Mouse (Mus musculus) forebrain, embryonic 13.5 days (tissue): ENCODE results near the gene Oas1d. TPM values are rescaled to one million over a fixed set of nuclear protein-coding genes. Genes with fewer than 3 reads are reported as not detected.

ENCODE experiments used
- ATAC-seq: fragments of 200-750 bp; cut with Nextera tagmentation; 2 replicates; pipeline ENCODE4 v1.8.0; 2017
- H3K27ac ChIP-seq: fragments of 300-500 bp; sonication (generic); 2 replicates; pipeline ENCODE4 v1.5.1; 2015; ENCODE audit warnings: inconsistent platforms, mild to moderate bottlenecking, moderate library complexity
- H3K27me3 ChIP-seq: fragments of 300-500 bp; sonication (generic); 2 replicates; pipeline ENCODE4 v1.6.1; 2015; ENCODE audit warnings: mild to moderate bottlenecking, inconsistent platforms
- H3K36me3 ChIP-seq: fragments of 300-500 bp; sonication (generic); 2 replicates; pipeline ENCODE4 v1.6.1; 2015; ENCODE audit warnings: mild to moderate bottlenecking, inconsistent platforms; ENCODE audit not compliant: poor library complexity, severe bottlenecking
- H3K4me1 ChIP-seq: fragments of 300-500 bp; sonication (generic); 2 replicates; pipeline ENCODE4 v1.6.1; 2015; ENCODE audit warnings: inconsistent platforms
- H3K4me2 ChIP-seq: fragments of 300-500 bp; sonication (generic); 2 replicates; pipeline ENCODE4 v1.6.1; 2015; ENCODE audit warnings: inconsistent platforms, mild to moderate bottlenecking, moderate library complexity
- H3K4me3 ChIP-seq: fragments of 300-500 bp; sonication (generic); 2 replicates; pipeline ENCODE4 v1.5.1; 2015; ENCODE audit warnings: mild to moderate bottlenecking, inconsistent platforms
- H3K9ac ChIP-seq: fragments of 300-500 bp; sonication (generic); 2 replicates; pipeline ENCODE4 v1.6.1; 2015; ENCODE audit warnings: mild to moderate bottlenecking, inconsistent platforms
- H3K9me3 ChIP-seq: fragments of 300-500 bp; sonication (generic); replicated peaks from 2 replicates; pipeline ENCODE4 v1.6.1; 2016; ENCODE audit warnings: inconsistent platforms
- WGBS: fragments of 180-500 bp; shearing (Covaris S2); methylation state at CpG from one replicate; pipeline ENCODE4 v1.1.7; 2015; 5-methylcytosine and 5-hydroxymethylcytosine counted together
- polyA plus RNA-seq: library from polyadenylated mRNA; unstranded; fragments of >200 nt; fragmentation: Nextera tagmentation; extraction: Ambion mirVana; gene quantifications from 2 replicates; pipeline ENCODE4 v1.2.1, GENCODE M21; 2015

Oas1d gene
- polyA plus RNA-seq, 1 experiment from 2014 or later: not detected

DNA sequence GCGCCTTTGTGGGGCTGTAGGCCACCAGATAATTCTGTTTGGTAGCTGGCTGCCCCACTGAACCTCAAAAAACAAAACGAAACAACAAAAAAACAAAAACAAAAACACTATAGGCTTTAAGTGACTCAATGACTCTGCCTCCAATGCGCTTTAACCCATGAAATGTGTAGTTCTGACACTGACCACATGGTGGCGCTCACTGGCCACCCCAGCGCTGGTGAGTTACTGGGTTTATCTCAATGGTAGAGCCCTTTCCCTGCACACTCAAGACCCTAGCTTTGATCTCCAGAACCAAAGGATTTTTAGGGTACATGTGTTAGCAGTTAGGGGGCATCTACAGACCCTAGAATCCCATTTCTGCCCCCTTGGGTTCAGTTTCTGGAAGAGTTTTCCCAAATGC, 39.6 kb downstream of the Oas1d start:
- Histone ChIP-seq H3K27me3 (peaks cover 9% of the 10 kb centered on the region; the same call in 1 of the 2 replicates), H3K4me2 (no peak overlapping the region), H3K9ac (no peak overlapping the region), H3K27ac (no peak overlapping the region), H3K36me3 (no peaks in the 10 kb centered on the region), H3K4me3 (no peak overlapping the region), H3K9me3 (no peaks in the 10 kb centered on the region), H3K4me1 (no peaks in the 10 kb centered on the region)
- WGBS: 17% methylated on average over 5 of the region's 5 CpGs
- ATAC-seq: 0 out of 2 replicates have a peak, but pooled peaks have one; percentile 33

DNA sequence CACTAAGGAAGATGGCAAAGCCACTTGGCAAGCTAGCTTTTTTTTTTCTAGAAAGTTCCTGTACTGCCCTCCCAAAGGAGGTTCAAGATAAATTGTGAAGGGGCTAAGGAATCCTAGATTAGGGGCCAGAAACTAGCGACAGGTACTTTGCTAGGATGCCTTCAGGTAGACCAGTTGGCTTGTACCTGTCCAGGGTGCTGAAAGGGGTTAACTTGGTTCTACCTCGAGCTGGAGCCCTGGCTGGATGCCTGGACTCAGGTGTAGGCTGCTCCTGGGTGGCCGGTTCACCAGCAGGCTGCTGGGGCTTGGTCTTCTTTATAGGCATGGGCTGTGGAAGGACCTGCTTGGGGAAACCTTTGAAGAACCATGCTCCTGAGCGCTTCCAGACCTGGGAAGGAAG, 46.7 kb downstream of the Oas1d start:
- 64% methylated on average over 4 of the region's 4 CpGs for WGBS
- H3K9ac ChIP-seq: no peak overlapping the region
- H3K4me3 ChIP-seq: no peak overlapping the region
- no peaks in the 10 kb centered on the region for H3K4me1 ChIP-seq
- ATAC-seq: no peak
- H3K27ac ChIP-seq: no peak overlapping the region
- no peaks in the 10 kb centered on the region for H3K9me3 ChIP-seq
- no peaks in the 10 kb centered on the region for H3K27me3 ChIP-seq
- H3K4me2 ChIP-seq: no peak overlapping the region
- no peaks in the 10 kb centered on the region for H3K36me3 ChIP-seq

DNA sequence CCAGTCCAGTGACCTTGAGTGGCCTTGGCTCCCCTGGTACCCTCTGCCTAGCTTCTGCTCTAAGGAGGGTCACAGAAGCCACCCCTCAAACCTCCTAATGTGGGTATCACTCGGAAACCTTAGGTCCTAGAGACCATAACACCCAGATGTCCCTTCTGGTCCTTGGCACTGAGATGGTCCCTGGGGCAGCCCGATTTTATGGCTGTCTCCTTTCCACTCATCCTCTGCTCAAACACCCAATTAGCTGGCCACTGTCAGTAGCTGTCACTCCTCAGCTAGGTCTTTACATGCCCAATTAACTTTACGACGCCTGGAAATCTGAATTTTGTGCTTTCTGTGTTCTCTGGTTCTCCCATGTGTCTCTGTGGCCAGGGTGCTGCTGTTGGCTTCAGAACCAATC, 51.8 kb downstream of the Oas1d start:
- no peak for ATAC-seq
- Histone ChIP-seq H3K9me3 (no peaks in the 10 kb centered on the region), H3K4me1 (peaks cover 8% of the 10 kb centered on the region), H3K27me3 (no peaks in the 10 kb centered on the region), H3K4me2 (no peak overlapping the region), H3K27ac (no peak overlapping the region), H3K9ac (no peak overlapping the region), H3K36me3 (no peaks in the 10 kb centered on the region), H3K4me3 (no peak overlapping the region)
- WGBS: 80% methylated on average over 4 of the region's 4 CpGs

DNA sequence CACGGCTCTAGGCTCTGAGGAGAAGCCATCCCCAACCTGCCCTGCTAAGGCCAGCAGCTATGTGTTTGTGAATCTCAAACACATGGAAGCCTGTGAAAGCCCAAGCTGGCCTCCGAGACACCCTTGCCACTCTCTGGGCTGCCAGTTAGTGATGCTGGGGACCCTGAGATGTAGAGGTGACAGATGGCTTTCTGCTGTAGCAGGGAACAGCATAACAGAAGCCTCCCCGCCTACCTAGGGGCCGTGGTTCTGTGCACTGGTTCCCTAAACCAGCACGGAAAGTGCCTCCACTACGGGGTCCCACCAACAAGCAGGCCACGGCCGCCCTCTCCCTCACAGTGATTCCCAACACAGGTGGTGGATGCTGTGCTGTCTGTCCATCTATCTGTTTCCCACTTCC, 52.6 kb downstream of the Oas1d start:
- Histone ChIP-seq H3K27ac (no peak overlapping the region), H3K4me2 (no peak overlapping the region), H3K9me3 (no peaks in the 10 kb centered on the region), H3K4me1 (peaks cover 8% of the 10 kb centered on the region), H3K36me3 (no peaks in the 10 kb centered on the region), H3K9ac (no peak overlapping the region), H3K27me3 (no peaks in the 10 kb centered on the region), H3K4me3 (no peak overlapping the region)
- no peak for ATAC-seq
- 86% methylated on average over 8 of the region's 8 CpGs for WGBS

DNA sequence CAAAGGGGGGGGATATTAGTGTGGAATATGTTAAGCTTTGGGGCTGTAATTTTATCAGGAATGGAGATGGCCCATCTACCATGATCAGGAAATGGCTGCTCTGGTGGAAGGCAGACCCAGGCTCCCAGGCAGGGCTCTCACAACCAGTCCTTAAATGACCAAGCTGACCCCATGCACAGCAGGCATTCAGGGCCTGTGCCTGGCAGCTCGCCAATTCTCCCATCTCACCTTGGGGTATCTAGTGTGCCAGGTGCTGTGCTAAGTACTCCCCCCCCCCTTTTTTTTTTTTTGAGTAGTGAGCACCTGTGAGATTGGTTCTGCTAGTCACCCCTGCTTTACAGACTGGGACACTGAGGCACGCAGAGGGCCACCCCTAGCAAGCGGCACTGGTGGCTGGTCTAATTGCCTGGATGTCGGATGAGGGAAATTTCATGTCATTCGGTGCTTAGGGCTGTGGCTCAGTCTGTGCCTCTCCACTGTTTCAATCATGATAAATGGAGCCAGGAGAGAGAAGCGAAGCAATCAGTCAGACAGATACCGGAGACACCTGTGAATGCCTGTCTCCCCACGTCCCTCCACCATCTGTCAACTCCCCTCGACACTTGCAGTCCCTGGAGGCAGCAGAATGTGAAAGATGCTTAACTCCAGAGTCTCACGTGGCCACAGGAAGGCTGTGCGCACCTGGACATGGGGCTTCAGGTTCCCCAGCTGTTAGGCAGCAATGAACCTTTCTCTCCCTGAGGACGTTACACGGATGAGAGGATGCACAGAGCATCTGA, 53.2 kb downstream of the Oas1d start:
- Histone ChIP-seq H3K4me1 (peaks cover 8% of the 10 kb centered on the region), H3K4me2 (no peak overlapping the region), H3K9ac (no peak overlapping the region), H3K27ac (no peak overlapping the region), H3K9me3 (no peaks in the 10 kb centered on the region), H3K36me3 (no peaks in the 10 kb centered on the region), H3K27me3 (no peaks in the 10 kb centered on the region), H3K4me3 (no peak overlapping the region)
- 81% methylated on average over 13 of the region's 13 CpGs for WGBS
- ATAC-seq: no peak

DNA sequence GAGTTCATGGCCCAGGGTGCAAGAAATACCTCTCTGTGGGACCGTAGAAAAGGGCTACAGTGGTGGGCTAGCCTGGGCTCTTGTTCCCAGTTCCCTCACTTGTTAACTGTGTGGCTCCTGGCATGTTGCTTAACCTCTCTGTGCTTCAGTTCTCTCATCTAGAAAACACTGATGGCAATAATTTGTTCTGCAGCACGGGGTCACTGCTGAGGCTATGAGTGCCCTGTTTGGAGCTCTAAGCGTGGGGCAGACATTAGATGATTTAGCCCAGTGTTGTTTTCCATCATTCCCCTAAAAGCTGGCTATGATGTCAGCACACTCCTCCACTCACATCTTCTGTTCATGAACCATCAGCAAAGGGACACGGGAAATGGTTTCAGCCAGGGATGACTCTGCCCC, 53.8 kb downstream of the Oas1d start:
- no peak for ATAC-seq
- Histone ChIP-seq H3K4me1 (peaks cover 8% of the 10 kb centered on the region), H3K27me3 (no peaks in the 10 kb centered on the region), H3K4me2 (no peak overlapping the region), H3K4me3 (no peak overlapping the region), H3K27ac (no peak overlapping the region), H3K9me3 (no peaks in the 10 kb centered on the region), H3K36me3 (no peaks in the 10 kb centered on the region), H3K9ac (no peak overlapping the region)
- WGBS: 71% methylated on average over 4 of the region's 4 CpGs

DNA sequence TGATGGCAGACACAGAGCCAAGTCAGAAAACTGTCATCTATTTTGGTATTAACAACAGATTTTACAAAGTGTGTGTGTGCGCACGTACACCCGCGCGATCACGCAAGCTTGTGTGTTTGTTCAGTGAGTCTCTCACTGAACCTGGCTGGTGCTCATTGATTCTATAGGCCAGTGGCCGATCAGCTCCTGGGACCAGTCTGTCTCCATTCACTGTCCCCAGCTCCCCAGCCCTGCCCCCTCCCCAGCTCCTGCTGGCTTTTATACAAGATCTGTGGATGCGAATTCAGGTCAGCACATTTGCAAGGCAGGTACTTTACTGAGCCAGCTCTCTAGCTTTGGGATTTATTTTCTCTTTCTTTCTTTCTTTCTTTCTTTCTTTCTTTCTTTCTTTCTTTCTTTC, 54.5 kb downstream of the Oas1d start:
- Histone ChIP-seq H3K36me3 (no peaks in the 10 kb centered on the region), H3K9ac (no peak overlapping the region), H3K27ac (no peak overlapping the region), H3K4me1 (peaks cover 8% of the 10 kb centered on the region), H3K4me3 (no peak overlapping the region), H3K27me3 (no peaks in the 10 kb centered on the region), H3K4me2 (no peak overlapping the region), H3K9me3 (no peaks in the 10 kb centered on the region)
- 83% methylated on average over 8 of the region's 8 CpGs for WGBS
- no peak for ATAC-seq

DNA sequence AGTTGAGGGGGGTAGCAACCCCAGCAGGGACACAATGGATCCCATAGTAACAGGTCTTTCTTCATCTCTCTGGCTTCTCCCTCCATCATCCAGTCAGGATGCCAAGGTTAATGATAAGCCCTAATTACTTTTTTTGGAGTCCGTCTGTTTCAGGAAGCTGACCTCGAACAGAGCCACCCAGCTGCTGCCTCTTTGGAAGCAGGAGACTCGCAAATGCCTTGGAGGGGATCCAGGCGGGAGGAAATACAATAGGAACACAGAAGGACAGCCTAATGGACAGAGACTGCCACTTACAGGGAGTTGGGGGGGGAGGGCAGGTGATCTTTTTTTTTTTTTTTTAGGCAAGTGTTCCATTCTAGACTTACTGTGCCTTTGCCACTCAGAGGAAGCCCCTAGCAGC, 55.4 kb downstream of the Oas1d start:
- Histone ChIP-seq H3K4me2 (no peak overlapping the region), H3K9me3 (no peaks in the 10 kb centered on the region), H3K27me3 (0 out of 2 replicates have a peak, but pooled peaks cover 1% of the 10 kb centered on the region), H3K27ac (no peak overlapping the region), H3K4me3 (no peak overlapping the region), H3K36me3 (no peaks in the 10 kb centered on the region), H3K4me1 (peaks cover 8% of the 10 kb centered on the region), H3K9ac (no peak overlapping the region)
- ATAC-seq: no peak
- 12% methylated on average over 4 of the region's 4 CpGs for WGBS

Other genes starting within 250 kb of the Oas1d start
- gene Dtx1, start 202.6 kb upstream of the Oas1d start, polyA plus RNA-seq: 17.9 and 18.1 TPM in 2 replicates
- 0.09 TPM in 1 of 2 replicates, not detected in the other for gene Oas2, start 164.7 kb upstream of the Oas1d start, polyA plus RNA-seq
- gene Oas3, start 136.9 kb upstream of the Oas1d start, polyA plus RNA-seq: 0.11 and 0.17 TPM in 2 replicates
- not detected in 2 replicates for gene Oas1e, start 119.0 kb upstream of the Oas1d start, polyA plus RNA-seq
- 0.26 and 0.60 TPM in 2 replicates for gene Oas1c, start 102.0 kb upstream of the Oas1d start, polyA plus RNA-seq
- gene Oas1f, start 67.2 kb upstream of the Oas1d start, polyA plus RNA-seq: not detected in 2 replicates
- gene Oas1h, start 53.1 kb upstream of the Oas1d start, polyA plus RNA-seq: not detected in 2 replicates
- gene Oas1g, start 26.9 kb upstream of the Oas1d start, polyA plus RNA-seq: 0.12 TPM in 1 of 2 replicates, not detected in the other
- gene Oas1a, start 7.0 kb upstream of the Oas1d start, polyA plus RNA-seq: 0.26 and 0.53 TPM in 2 replicates
- 7.7 and 8.9 TPM in 2 replicates for gene Rph3a, start 95.6 kb downstream of the Oas1d start, polyA plus RNA-seq